Mouse (Mus musculus): Measurements from ENCODE around the gene Stxbp6. TPM values are rescaled to one million over a fixed set of nuclear protein-coding genes. Genes with fewer than 3 reads are reported as not detected.
A peak's percentile ranks its signal among the peaks of the same experiment; 100 is the strongest.

Gene Stxbp6
- polyA plus RNA-seq, 1 experiment from 2014 or later, result 15.5 TPM

GRCm38 (mm10) chr12:45080036-45080752 lies 5.7 kb upstream of the Stxbp6 start:
- DNase-seq (ENCODE audit: low spot score), result no peak
- Histone ChIP-seq H3K9ac (ENCODE audit: low read depth, low read length) (no peak overlapping the region), H3K4me1 (replicated peaks; ENCODE audit: control insufficient read depth, insufficient read depth, low read length) (no peaks in the 10 kb centered on the region), H3K4me3 (ENCODE audit: low read depth, low read length) (no peak overlapping the region), H3K36me3 (ENCODE audit: control insufficient read depth, insufficient read depth, low read length) (no peaks in the 10 kb centered on the region), H3K4me2 (replicated peaks; ENCODE audit: low read depth, low read length) (no peak overlapping the region), H3K9me3 (ENCODE audit: control insufficient read depth, low read length) (no peaks in the 10 kb centered on the region), H3K27ac (ENCODE audit: low read depth, low read length) (no peak overlapping the region), H3K27me3 (ENCODE audit: control insufficient read depth, insufficient read depth, low read length) (no peaks in the 10 kb centered on the region)
- WGBS, result 84% methylated on average over 5 of the region's 5 CpGs
- no peak for ATAC-seq (ENCODE audit: low FRiP score)

GRCm38 (mm10) chr12:45075631-45076030 lies 1.1 kb upstream of the Stxbp6 start:
- Histone ChIP-seq H3K27ac (ENCODE audit: low read depth, low read length) (no peak overlapping the region), H3K4me3 (ENCODE audit: low read depth, low read length) (no peak overlapping the region), H3K9me3 (ENCODE audit: control insufficient read depth, low read length) (no peaks in the 10 kb centered on the region), H3K36me3 (ENCODE audit: control insufficient read depth, insufficient read depth, low read length) (no peaks in the 10 kb centered on the region), H3K4me1 (replicated peaks; ENCODE audit: control insufficient read depth, insufficient read depth, low read length) (no peaks in the 10 kb centered on the region), H3K4me2 (replicated peaks; ENCODE audit: low read depth, low read length) (no peak overlapping the region), H3K27me3 (ENCODE audit: control insufficient read depth, insufficient read depth, low read length) (no peaks in the 10 kb centered on the region; the same call in 1 of the 2 replicates), H3K9ac (ENCODE audit: low read depth, low read length) (no peak overlapping the region)
- no peak for ATAC-seq (ENCODE audit: low FRiP score)
- WGBS, result 79% methylated on average over 11 of the region's 11 CpGs
- DNase-seq (ENCODE audit: low spot score), result no peak

GRCm38 (mm10) chr12:45074042-45074601 lies 387 bp downstream of the Stxbp6 start:
- no peaks in the 10 kb centered on the region for H3K36me3 ChIP-seq (ENCODE audit: control insufficient read depth, insufficient read depth, low read length)
- H3K27me3 ChIP-seq (ENCODE audit: control insufficient read depth, insufficient read depth, low read length), result no peaks in the 10 kb centered on the region; the same call in 1 of the 2 replicates
- H3K4me3 ChIP-seq (ENCODE audit: low read depth, low read length), result peak overlapping the region; percentile 77
- H3K4me2 ChIP-seq (replicated peaks; ENCODE audit: low read depth, low read length), result peak overlapping the region; percentile 97
- peak overlapping the region; percentile 83 for H3K9ac ChIP-seq (ENCODE audit: low read depth, low read length)
- H3K27ac ChIP-seq (ENCODE audit: low read depth, low read length), result peak overlapping the region; percentile 75
- ATAC-seq (ENCODE audit: low FRiP score) (peak; percentile 90), DNase-seq (ENCODE audit: low spot score) (peak; percentile 82)
- WGBS, result 0% methylated on average over 62 of the region's 62 CpGs
- no peaks in the 10 kb centered on the region for H3K4me1 ChIP-seq (replicated peaks; ENCODE audit: control insufficient read depth, insufficient read depth, low read length)
- no peaks in the 10 kb centered on the region for H3K9me3 ChIP-seq (ENCODE audit: control insufficient read depth, low read length)

GRCm38 (mm10) chr12:45073331-45074041 lies 1.0 kb downstream of the Stxbp6 start:
- Histone ChIP-seq H3K4me2 (replicated peaks; ENCODE audit: low read depth, low read length) (peak overlapping the region; percentile 97), H3K9me3 (ENCODE audit: control insufficient read depth, low read length) (no peaks in the 10 kb centered on the region), H3K27me3 (ENCODE audit: control insufficient read depth, insufficient read depth, low read length) (no peaks in the 10 kb centered on the region; the same call in 1 of the 2 replicates), H3K4me1 (replicated peaks; ENCODE audit: control insufficient read depth, insufficient read depth, low read length) (no peaks in the 10 kb centered on the region), H3K9ac (ENCODE audit: low read depth, low read length) (peak overlapping the region; percentile 83), H3K27ac (ENCODE audit: low read depth, low read length) (peak overlapping the region; percentile 75; the same call in 1 of the 2 replicates), H3K4me3 (ENCODE audit: low read depth, low read length) (peak overlapping the region; percentile 77), H3K36me3 (ENCODE audit: control insufficient read depth, insufficient read depth, low read length) (no peaks in the 10 kb centered on the region)
- under 1% methylated on average over 28 of the region's 28 CpGs for WGBS
- DNase-seq (ENCODE audit: low spot score), result peak; percentile 60
- ATAC-seq (ENCODE audit: low FRiP score), result peak; percentile 68

- no peak overlapping the region for H3K4me2 ChIP-seq (replicated peaks; ENCODE audit: low read depth, low read length)
Observed at GRCm38 (mm10) chr12:45072185-45072584, 2.3 kb downstream of the Stxbp6 start.

GRCm38 (mm10) chr12:45070186-45070585 lies 4.3 kb downstream of the Stxbp6 start:
- no peaks in the 10 kb centered on the region for H3K36me3 ChIP-seq (ENCODE audit: control insufficient read depth, insufficient read depth, low read length)
- no peak overlapping the region for H3K4me3 ChIP-seq (ENCODE audit: low read depth, low read length)
- no peak overlapping the region for H3K27ac ChIP-seq (ENCODE audit: low read depth, low read length)
- no peaks in the 10 kb centered on the region for H3K9me3 ChIP-seq (ENCODE audit: control insufficient read depth, low read length)
- H3K4me2 ChIP-seq (replicated peaks; ENCODE audit: low read depth, low read length), result no peak overlapping the region
- 54% methylated on average over 9 of the region's 9 CpGs for WGBS
- no peak for ATAC-seq (ENCODE audit: low FRiP score)
- H3K9ac ChIP-seq (ENCODE audit: low read depth, low read length), result no peak overlapping the region
- no peaks in the 10 kb centered on the region; the same call in 1 of the 2 replicates for H3K27me3 ChIP-seq (ENCODE audit: control insufficient read depth, insufficient read depth, low read length)
- no peak for DNase-seq (ENCODE audit: low spot score)
- no peaks in the 10 kb centered on the region for H3K4me1 ChIP-seq (replicated peaks; ENCODE audit: control insufficient read depth, insufficient read depth, low read length)

More at GRCm38 (mm10) chr12:45072185-45072584, 2.3 kb downstream of the Stxbp6 start:
- H3K4me1 ChIP-seq (replicated peaks; ENCODE audit: control insufficient read depth, insufficient read depth, low read length), result no peaks in the 10 kb centered on the region
- DNase-seq (ENCODE audit: low spot score) (no peak), ATAC-seq (ENCODE audit: low FRiP score) (no peak)
- H3K9ac ChIP-seq (ENCODE audit: low read depth, low read length), result no peak overlapping the region
- H3K36me3 ChIP-seq (ENCODE audit: control insufficient read depth, insufficient read depth, low read length), result no peaks in the 10 kb centered on the region
- H3K4me3 ChIP-seq (ENCODE audit: low read depth, low read length), result no peak overlapping the region
- no peak overlapping the region for H3K27ac ChIP-seq (ENCODE audit: low read depth, low read length)
- no peaks in the 10 kb centered on the region; the same call in 1 of the 2 replicates for H3K27me3 ChIP-seq (ENCODE audit: control insufficient read depth, insufficient read depth, low read length)
- H3K9me3 ChIP-seq (ENCODE audit: control insufficient read depth, low read length), result no peaks in the 10 kb centered on the region
- 51% methylated on average over 3 of the region's 3 CpGs for WGBS

- H3K27ac ChIP-seq (ENCODE audit: low read depth, low read length), result no peak overlapping the region
- no peak overlapping the region for H3K4me3 ChIP-seq (ENCODE audit: low read depth, low read length)
- WGBS, result 83% methylated on average over 6 of the region's 6 CpGs
- H3K36me3 ChIP-seq (ENCODE audit: control insufficient read depth, insufficient read depth, low read length), result no peaks in the 10 kb centered on the region
- no peaks in the 10 kb centered on the region for H3K27me3 ChIP-seq (ENCODE audit: control insufficient read depth, insufficient read depth, low read length)
- no peak overlapping the region for H3K9ac ChIP-seq (ENCODE audit: low read depth, low read length)
- H3K4me1 ChIP-seq (replicated peaks; ENCODE audit: control insufficient read depth, insufficient read depth, low read length), result no peaks in the 10 kb centered on the region
- H3K4me2 ChIP-seq (replicated peaks; ENCODE audit: low read depth, low read length), result no peak overlapping the region
- ATAC-seq (ENCODE audit: low FRiP score) (no peak), DNase-seq (ENCODE audit: low spot score) (no peak)
- H3K9me3 ChIP-seq (ENCODE audit: control insufficient read depth, low read length), result no peaks in the 10 kb centered on the region
Observed at GRCm38 (mm10) chr12:45068145-45068754, 6.3 kb downstream of the Stxbp6 start.

GRCm38 (mm10) chr12:45067686-45068085 lies 6.8 kb downstream of the Stxbp6 start:
- Histone ChIP-seq H3K9ac (ENCODE audit: low read depth, low read length) (no peak overlapping the region), H3K36me3 (ENCODE audit: control insufficient read depth, insufficient read depth, low read length) (no peaks in the 10 kb centered on the region), H3K27me3 (ENCODE audit: control insufficient read depth, insufficient read depth, low read length) (no peaks in the 10 kb centered on the region), H3K4me2 (replicated peaks; ENCODE audit: low read depth, low read length) (no peak overlapping the region), H3K4me1 (replicated peaks; ENCODE audit: control insufficient read depth, insufficient read depth, low read length) (no peaks in the 10 kb centered on the region), H3K4me3 (ENCODE audit: low read depth, low read length) (no peak overlapping the region), H3K9me3 (ENCODE audit: control insufficient read depth, low read length) (no peaks in the 10 kb centered on the region), H3K27ac (ENCODE audit: low read depth, low read length) (no peak overlapping the region)
- DNase-seq (ENCODE audit: low spot score), result no peak
- no peak for ATAC-seq (ENCODE audit: low FRiP score)
- WGBS, result 35% methylated on average over 3 of the region's 3 CpGs
